Mouse (Mus musculus) B cell, adult 2 months (primary cell): ENCODE measurements around the gene Ppp5c.

Experiments
- DNase-seq, 2 experiments: peaks; one replicate each; pipeline ENCODE4 v3.0.0; 2022

Gene Ppp5c

DNA sequence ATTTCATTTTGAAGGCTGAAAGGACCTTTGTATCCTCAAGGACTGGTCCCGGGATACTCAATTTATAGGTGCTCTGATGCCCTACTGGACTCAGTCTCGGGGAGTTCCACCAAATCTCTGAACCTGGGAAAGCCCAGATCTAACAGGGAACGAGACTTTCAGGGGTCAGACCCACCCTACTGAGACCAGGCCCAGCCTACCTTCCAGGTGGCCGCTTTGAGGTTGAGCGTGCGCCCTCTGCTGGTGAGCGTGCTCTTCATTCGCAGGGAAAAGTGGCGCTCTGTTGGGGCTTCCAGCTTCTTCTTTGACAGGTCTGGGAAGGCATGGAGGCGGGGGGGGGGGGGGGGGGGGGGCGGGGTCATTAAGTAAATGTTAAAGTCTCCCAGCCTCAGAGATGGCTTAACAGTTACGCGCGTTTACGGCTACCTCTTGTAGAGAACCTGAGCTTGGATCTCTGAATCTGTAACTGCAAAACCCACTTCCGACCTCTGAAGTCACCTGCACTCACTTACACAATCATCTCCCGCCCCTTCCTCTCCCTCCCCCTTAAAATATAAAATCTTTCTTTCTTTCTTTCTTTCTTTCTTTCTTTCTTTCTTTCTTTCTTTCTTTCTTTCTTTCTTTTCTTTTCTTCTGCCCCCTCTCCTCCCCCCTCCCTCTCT lies 23.3 kb upstream of the Ppp5c start:
- peak; percentile 70 to 73 for DNase-seq

- DNase-seq: no peak
Observed at GRCm38 (mm10) chr7:17050491-17050890, 22.8 kb upstream of the Ppp5c start.

GRCm38 (mm10) chr7:17048431-17049190 lies 20.9 kb upstream of the Ppp5c start:
- no peak for DNase-seq

- no peak for DNase-seq
Observed at GRCm38 (mm10) chr7:17047041-17047682, 19.4 kb upstream of the Ppp5c start.

- DNase-seq: no peak
Observed at GRCm38 (mm10) chr7:17045743-17046142, 18.0 kb upstream of the Ppp5c start.

- no peak for DNase-seq
Observed at GRCm38 (mm10) chr7:17039373-17039772, 11.6 kb upstream of the Ppp5c start.

DNA sequence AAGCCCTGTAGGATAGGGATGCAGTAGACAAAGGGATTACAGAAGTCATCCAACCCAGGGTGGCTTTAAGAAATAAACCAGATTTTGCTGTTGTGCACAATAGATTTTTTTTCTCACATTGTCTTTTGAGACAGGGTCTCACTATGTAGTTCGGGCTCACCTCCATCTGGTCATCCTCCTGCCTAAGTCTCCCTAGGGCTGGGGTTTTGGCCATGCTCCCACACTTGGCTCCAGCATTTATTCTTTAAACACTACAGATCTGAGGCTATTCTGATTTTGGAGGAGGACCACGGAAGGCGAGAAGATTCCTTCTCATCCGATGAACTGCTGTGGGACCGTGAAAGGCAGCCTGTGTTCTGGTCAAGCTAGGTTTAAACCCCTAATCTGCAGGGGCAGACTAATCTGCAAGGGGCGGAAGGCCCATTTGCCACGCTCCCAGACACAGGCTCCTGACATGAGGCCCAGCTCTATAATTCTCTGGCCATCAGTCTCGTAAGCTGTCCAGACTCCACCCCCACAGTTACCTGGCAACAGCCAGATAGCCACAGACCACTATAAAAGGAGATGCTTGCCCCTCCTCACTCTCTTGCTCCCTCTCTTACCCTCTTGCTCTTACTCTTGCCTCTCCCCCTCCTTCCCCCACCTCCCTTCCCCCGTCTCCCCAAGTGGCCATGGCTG lies 10.4 kb upstream of the Ppp5c start:
- no peak for DNase-seq

- no peak for DNase-seq
Observed at GRCm38 (mm10) chr7:17030239-17030638, 2.5 kb upstream of the Ppp5c start.

GRCm38 (mm10) chr7:17028923-17029322 lies 1.2 kb upstream of the Ppp5c start:
- DNase-seq: no peak

DNA sequence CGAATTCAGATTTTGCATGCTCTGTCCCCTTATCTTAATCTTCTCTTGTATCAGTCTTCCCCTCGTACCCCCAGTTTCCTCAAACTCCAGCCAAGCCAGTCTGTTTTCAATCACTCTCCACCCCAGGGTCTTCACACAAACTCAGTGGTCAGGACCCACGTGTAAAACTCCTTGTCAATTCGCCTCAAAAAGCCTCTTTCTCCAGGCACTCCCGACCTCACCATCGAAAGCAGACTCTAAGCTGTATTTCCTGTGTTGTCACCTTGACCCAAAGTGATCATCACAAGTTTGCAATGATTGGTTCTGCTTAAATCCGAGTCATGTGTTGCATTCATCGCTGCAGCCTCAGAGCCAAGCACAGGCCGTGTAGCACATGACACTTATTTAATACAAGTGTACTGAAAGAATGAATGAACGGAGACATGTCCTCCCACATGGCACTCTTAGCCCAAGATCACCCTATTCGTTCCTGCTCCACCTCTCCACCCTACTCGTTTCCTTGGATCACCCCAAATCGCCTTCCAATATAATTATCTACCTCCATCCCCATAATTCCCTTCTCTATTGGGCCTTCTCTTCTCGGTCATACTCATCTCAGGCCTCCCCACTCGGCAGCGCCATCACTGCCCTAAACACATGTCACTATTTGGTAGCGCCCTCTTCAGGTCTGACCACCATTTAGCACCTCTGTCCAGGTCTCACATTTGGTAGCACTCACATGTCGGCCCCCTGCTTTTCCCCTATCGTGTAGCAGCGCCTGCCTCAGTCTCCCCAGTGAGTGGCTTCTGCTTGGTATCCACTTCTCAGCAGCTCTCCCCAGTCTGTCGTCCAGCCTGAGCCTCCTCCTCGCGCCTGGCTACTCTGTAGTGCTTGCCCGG lies 775 bp downstream of the Ppp5c start:
- peak in 1 of 2 experiments; percentile 60 for DNase-seq

- DNase-seq: no peak
Observed at GRCm38 (mm10) chr7:17025896-17026622, 1.7 kb downstream of the Ppp5c start.

DNA sequence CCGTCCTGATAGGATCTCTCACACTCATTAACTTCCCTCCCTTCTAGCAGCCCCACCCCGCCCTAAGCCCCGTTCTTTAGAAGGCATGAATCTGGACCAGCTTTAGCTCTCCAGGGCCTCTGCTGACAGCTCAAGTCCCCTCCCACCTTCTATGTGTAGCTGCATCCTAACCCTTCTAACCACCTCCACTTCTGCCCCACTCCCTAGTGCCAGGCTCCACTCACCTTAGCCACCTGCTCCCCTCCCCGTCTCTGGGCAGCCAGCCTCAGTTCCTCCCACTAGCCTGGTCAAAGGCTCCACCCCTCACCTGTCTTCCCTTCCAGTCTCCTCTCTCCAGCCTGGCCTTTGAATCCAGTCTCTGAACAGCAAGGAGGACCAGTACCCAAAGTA lies 2.2 kb downstream of the Ppp5c start:
- no peak for DNase-seq

DNA sequence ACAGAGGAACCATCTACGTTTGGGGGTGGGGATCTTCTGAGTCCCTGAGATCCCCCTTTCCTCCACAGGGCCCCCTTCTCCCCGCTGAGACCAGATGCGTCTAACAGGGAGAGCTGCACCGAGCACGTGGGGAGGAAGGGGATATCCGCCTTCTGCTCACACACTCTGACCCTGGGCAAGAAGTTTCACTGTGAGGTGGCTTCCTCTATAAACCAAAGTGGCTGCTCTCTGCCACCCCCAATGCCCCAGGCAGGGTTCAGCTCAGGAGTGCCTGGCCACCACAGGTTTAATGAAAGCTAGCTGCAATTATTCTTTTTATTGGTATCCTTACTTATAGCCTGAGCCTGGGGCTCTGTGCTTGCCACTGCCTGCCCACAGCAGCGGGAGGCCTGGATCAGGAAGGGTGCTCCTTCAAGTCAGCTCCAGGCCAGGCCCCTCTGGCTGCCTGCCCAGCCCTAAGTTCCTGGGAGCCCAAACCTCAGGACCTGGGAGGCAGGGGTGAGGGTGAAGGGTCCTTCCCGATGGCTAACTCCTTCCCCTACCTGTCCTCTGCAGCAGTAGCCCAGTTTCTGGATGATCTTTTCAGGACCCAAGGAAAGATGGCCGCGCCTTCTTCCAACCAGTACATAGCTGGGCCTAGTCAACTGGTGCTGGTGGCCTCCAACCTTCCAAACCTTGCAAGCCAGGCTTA lies 2.8 kb downstream of the Ppp5c start:
- DNase-seq: peak; percentile 58 to 59

- DNase-seq: no peak
Observed at GRCm38 (mm10) chr7:17024141-17024540, 3.6 kb downstream of the Ppp5c start.

GRCm38 (mm10) chr7:17023701-17024100 lies 4.0 kb downstream of the Ppp5c start:
- no peak for DNase-seq

DNA sequence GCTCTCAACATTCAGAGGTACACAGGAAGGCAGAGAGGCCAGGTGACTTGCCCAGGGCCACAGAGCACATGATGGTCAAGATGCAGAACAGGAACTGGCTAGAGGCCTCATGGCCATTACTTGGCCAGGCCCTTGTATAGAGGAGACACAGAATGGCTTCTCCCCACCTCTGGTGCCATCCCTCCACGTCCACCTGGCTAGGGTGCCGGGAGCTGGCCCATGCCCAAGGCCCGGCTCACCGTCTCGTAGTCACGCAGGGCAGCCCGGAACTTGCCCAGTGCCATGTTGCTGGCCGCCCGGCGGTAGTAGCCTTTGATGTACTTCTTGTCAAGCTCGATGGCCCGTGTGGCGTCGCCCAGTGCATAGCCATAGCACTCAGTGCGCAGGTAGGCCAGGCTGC lies 5.5 kb downstream of the Ppp5c start:
- no peak for DNase-seq

GRCm38 (mm10) chr7:17019426-17020166 lies 8.1 kb downstream of the Ppp5c start:
- no peak for DNase-seq

DNA sequence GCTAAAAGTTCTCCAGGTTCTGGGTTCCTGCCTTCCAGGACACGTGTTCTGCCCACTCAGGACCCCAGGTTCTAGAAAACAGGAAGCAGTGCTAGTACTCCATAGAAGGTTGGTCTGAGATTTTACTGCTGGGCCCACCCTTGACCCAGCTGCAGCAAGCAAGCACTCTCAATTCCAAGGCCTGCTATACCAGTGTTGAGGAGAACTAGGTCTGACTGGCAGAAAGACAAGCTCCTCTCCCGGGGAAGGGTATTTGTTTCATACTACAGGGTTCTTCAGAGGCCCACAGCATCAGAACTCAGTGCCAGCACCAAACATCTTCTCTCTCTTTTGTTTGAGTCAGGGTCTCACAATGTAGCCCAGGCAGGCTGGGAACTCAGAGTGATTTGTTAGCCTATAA lies 9.8 kb downstream of the Ppp5c start:
- DNase-seq: no peak

- no peak for DNase-seq
Observed at GRCm38 (mm10) chr7:17017036-17017435, 10.7 kb downstream of the Ppp5c start.

- no peak for DNase-seq
Observed at GRCm38 (mm10) chr7:17015381-17015780, 12.3 kb downstream of the Ppp5c start.
